Mouse (Mus musculus) CH12.LX (cell line): ENCODE data around the gene Zic5.

ENCODE experiments used
- CTCF ChIP-seq, 2 experiments: IDR thresholded peaks in 1 of 2; conservative IDR thresholded peaks in 1 of 2; 2 replicates each; pipeline ENCODE4 v1.5.1; 2011 to 2012; ENCODE audit warnings: low read depth in 2 of 2, low read length in 2 of 2, improper control_type of control experiment in 1 of 2, inconsistent platforms in 1 of 2, mild to moderate bottlenecking in 1 of 2, moderate library complexity in 1 of 2
- EP300 ChIP-seq: IDR thresholded peaks from 2 replicates; pipeline ENCODE4 v1.6.1; 2011; ENCODE audit warnings: low read length, improper control_type of control experiment
- MAZ ChIP-seq: IDR thresholded peaks from 2 replicates; pipeline ENCODE4 v1.6.1; 2012; ENCODE audit warnings: low read depth, mild to moderate bottlenecking, inconsistent platforms, low read length, improper control_type of control experiment, moderate library complexity
- MYC ChIP-seq: IDR thresholded peaks from 2 replicates; pipeline ENCODE4 v1.6.1; 2011; ENCODE audit warnings: low read depth, mild to moderate bottlenecking, improper control_type of control experiment, low read length
- NRF1 ChIP-seq: IDR thresholded peaks from 2 replicates; pipeline ENCODE4 v1.6.1; 2014; ENCODE audit warnings: low read depth, mild to moderate bottlenecking, inconsistent platforms, low read length, improper control_type of control experiment, moderate library complexity
- POLR2A ChIP-seq: IDR thresholded peaks from 2 replicates; pipeline ENCODE4 v1.6.1; 2011; ENCODE audit warnings: low read depth, mild to moderate bottlenecking, improper control_type of control experiment, low read length
- RAD21 ChIP-seq: IDR thresholded peaks from 2 replicates; pipeline ENCODE4 v1.6.1; 2011; ENCODE audit warnings: low read depth, mild to moderate bottlenecking, low read length, improper control_type of control experiment, moderate library complexity
- SIN3A ChIP-seq: IDR thresholded peaks from 2 replicates; pipeline ENCODE4 v1.6.1; 2012; ENCODE audit warnings: low read length, improper control_type of control experiment, inconsistent platforms
- ZMIZ1 ChIP-seq: IDR thresholded peaks from 2 replicates; pipeline ENCODE4 v1.6.1; 2012; ENCODE audit warnings: low read depth, mild to moderate bottlenecking, inconsistent platforms, low read length, improper control_type of control experiment

DNA sequence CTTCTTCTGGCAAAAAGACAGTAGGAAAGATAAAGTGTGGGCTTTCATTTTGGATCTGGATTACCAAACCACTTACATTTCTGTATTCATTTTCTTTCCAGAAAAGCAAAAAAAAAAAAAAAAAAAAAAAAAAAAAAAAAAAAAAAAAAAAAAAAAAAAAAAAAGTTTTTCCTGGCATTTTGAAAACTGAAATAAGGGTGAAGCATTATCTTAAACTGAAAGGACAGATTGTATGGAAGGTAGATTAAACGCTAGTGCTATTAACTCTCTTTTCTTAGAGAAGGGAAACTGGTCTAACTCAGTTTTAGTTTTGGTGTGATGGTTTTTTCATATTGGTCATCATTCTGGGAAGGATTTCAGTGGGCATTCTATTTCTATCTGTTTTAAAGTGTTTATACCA is 26.5 kb upstream of the Zic5 start:
- TF ChIP-seq MAZ: no peak
- TF ChIP-seq ZMIZ1: no peak
- no peak for TF ChIP-seq CTCF (conservative IDR thresholded peaks at IDR 0.05 in 1 of 2, IDR thresholded peaks at IDR 0.05 in 1 of 2; ENCODE audit: low read depth in 2 of 2, low read length in 2 of 2)
- no peak for TF ChIP-seq EP300
- no peak for TF ChIP-seq RAD21
- no peak for TF ChIP-seq SIN3A
- TF ChIP-seq NRF1: no peak
- TF ChIP-seq MYC: no peak
- TF ChIP-seq POLR2A: no peak
